Mouse (Mus musculus) CD4-positive, CD25-positive, alpha-beta regulatory T cell, adult 2 months (primary cell): ENCODE measurements at regions not wholly inside any gene's neighbourhood (a gene's known extent, or its start where the extent isn't known, plus 50 kb on each side); places are given as distances from the start of the nearest gene placed in this dataset.

Experiments used
- DNase-seq: peaks from one replicate; pipeline ENCODE4 v3.0.0-alpha.2; 2012; ENCODE audit warnings: low read depth, low spot score

- DNase-seq: peak; percentile 21
Observed at GRCm38 (mm10) chr5:91198620-91199019, 59.2 kb downstream of the Areg start.

DNA sequence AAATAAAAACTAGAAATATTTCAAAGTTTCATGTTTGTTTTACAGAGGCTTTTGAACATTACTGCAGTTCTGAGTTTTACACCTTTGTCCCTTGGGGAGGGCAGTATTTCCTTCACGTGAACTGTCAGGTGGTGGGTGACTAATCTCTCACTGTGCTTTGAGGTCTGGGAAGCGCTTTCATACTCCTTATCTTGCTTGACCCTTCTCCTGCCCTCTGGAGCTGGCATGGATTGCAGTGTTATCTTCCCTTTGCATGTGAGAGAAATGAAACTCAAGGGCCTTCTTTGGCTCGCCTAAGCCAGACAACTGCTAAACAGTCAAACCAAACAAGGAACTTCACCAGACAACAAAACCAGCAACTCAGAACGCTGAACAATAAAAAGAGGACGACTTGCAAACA lies 61.0 kb downstream of the Areg start:
- DNase-seq: no peak

- DNase-seq: no peak
Observed at GRCm38 (mm10) chr5:91204225-91205005, 65.0 kb downstream of the Areg start.

- no peak for DNase-seq
Observed at GRCm38 (mm10) chr5:91205350-91205880, 66.0 kb downstream of the Areg start.

GRCm38 (mm10) chr5:91206569-91207490 lies 67.4 kb downstream of the Areg start:
- no peak for DNase-seq

- DNase-seq: no peak
Observed at GRCm38 (mm10) chr5:91220174-91220573, 80.8 kb downstream of the Areg start.

DNA sequence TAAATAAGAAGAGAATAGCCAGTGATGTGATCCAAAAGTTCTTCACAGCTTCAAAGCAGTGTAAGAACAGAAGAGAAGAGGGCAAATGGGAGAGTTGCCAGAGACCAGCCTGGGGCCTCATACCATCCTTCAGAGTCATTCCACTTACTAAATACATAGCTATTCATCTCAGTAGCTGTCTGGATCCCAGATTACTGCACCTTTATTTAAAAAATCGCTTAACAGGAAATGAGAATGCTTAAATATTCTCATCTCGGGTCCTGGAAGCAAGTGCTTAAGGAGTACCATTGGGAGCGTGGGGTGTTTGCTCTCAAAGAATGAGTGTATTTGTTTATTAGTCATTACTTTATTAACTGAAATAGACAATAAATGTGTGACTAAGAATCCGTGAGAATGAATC lies 102.3 kb downstream of the Areg start:
- DNase-seq: no peak

GRCm38 (mm10) chr5:91247444-91247843 lies 108.0 kb downstream of the Areg start:
- DNase-seq: no peak

DNA sequence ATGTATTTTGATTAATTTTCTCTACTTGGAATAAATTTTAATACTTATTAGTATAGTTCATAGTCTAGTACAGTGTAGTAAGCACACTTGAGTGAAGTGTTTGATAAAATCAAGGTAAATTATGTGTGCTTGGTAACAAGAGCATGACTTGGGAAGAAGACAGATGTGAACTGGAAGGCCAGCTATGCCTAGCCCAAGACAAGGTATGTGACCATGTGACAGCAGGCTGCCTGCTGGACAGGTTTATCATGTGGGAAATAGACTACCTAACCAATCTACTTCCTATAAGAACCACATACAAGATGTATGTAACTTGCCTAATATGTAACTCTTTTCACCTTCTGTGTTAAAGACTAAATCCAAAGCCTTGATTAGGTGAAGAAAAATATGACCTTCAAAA lies 122.5 kb downstream of the Areg start:
- no peak for DNase-seq

DNA sequence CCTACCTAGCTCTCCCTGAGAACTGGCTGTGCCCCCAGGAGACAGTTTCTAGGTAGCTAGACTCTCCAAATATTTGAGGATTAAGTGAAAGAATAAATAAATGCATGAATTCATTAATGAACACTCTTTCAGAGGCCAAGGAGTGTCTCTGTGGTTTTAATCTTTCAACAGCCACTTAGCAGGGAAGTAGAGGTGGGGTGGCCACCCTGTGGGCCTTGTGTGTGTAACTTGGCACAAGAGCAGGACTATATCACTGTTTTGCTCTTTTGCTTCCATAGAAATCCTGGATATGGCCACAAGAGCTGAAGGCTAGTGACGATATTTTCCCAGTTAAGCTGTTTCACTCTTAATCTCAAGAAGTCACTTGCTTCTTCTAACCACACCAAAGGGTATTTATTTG lies 123.1 kb downstream of the Areg start:
- DNase-seq: no peak

DNA sequence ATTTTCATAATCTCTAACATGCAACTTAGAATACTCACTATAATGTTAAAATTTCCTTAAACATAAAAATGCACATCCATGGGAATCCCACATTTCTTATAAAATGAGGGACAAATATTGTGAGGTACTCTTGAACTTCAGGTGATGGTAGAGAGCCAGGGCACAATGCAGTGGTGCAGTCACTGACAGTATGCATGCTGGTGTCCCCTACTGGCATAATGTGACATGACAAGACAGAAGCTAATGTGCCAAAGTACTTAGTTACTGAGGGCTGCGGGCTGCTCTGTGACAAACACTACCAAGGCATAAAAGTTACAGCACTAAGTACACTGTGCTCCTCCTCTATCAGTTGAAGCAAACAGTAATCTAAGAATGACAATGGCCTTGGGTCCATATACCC lies 131.3 kb downstream of the Areg start:
- DNase-seq: peak; percentile 4

GRCm38 (mm10) chr5:91271416-91271815 lies 131.4 kb downstream of the Btc start:
- DNase-seq: no peak

DNA sequence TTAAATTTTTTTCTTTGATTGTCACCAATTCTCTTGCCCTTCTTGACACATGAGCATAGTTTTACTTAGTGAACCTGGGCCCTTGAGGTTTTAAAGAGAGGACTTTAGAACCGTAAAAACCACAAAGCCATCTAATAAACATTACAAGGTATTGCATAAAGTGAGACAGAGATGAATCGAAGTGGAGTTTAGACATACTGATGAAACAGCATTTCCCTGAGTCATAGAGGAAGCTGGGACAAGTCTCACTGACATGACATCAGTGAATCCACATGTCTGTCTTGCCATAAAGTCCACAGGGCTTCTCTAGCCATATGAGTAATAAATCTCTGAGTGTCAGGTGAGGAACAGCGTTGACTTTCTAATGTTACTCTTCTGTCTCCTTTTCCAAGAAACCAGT lies 128.4 kb downstream of the Btc start:
- no peak for DNase-seq

- peak; percentile 12 for DNase-seq
Observed at GRCm38 (mm10) chr5:91278466-91278865, 124.3 kb downstream of the Btc start.

- DNase-seq: no peak
Observed at GRCm38 (mm10) chr5:91279464-91279863, 123.3 kb downstream of the Btc start.

- DNase-seq: peak; percentile 6
Observed at GRCm38 (mm10) chr5:91282969-91283368, 119.8 kb downstream of the Btc start.

DNA sequence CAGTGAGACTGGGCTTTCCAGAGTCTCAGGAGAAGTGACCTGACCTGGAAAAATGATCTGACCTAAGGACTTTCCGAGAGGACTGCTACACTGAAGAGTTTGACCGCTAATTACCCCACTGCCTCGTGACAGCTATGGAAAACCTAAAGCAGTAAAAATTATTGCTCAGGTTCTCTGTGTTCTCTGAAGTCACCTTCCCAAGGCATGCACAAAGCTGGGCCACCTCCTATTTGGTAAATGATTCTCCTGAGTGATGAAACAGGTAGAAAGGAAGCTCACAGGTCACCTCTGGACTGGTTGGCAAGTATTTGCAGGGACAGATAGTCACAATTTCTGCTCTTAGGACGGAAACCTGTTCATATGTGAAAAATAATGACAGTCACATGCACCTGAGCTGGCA lies 109.7 kb downstream of the Btc start:
- DNase-seq: no peak

GRCm38 (mm10) chr5:91294957-91295356 lies 107.8 kb downstream of the Btc start:
- DNase-seq: no peak

DNA sequence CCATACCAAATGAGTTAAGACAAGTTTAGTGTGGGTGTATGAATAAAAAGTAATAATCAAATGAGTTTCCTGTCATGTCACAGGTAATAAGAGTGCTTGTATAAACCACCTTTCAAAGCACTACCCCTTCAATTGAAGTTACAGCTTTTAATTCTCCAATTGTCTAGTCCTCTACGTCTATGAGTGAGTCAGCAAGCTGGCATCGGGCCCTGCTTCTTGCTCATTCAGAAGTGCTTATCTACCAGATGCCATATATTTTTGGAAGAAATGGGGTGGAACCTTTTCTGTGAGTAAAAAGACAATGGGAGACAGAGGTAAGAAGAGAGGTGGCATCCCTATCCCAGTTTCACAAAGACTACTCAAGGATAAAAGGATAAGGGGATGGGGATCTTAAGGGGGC lies 105.7 kb downstream of the Btc start:
- no peak for DNase-seq

GRCm38 (mm10) chr5:91302114-91302513 lies 100.7 kb downstream of the Btc start:
- no peak for DNase-seq

DNA sequence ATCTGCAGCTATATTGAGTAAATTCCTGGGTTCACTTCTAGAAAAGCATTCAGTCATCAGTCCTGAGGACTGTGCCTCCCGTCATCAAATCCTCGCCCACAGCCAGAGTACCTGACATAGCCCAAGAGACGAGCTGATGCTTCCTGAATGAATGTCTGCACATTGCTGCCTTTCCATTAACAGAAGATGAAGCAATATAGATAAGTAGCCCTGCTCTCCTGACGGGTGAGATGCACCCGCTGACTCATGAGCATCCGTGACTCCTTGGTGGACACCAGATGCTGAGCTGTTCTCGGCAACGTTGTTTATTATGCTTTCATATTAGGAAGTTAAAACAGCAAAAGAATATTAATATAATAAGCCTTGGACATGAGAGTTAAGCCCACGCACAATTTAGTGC lies 99.9 kb downstream of the Btc start:
- DNase-seq: no peak

GRCm38 (mm10) chr5:91303702-91304101 lies 99.1 kb downstream of the Btc start:
- no peak for DNase-seq

DNA sequence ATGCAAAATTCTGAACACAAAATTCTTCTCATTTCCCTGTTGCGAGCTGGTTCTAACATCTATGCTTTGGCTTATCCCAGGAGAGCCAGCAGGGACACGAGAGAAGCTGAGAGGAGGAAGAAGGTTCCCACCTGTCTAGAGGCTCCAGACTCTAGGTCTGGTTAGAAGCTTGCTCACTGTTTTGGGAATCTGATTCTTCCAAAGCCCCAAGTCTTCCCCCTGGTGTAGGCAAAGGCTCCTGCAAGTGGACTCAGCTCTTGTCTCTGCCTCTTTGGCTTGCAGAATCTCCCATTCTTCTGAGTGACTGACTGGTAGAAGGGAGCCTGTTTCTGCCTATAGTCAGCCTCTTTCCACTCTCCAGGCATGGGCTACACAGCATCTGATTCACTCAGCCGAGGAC lies 95.8 kb downstream of the Btc start:
- no peak for DNase-seq
